Mouse (Mus musculus): ENCODE data around the gene Immp2l. TPM values are rescaled to one million over a fixed set of nuclear protein-coding genes. Genes with fewer than 3 reads are reported as not detected.

Gene Immp2l
- polyA plus RNA-seq, 2 experiments, result 6.9 to 10.6 TPM

GRCm38 (mm10) chr12:41170051-41170450 lies 146.2 kb downstream of the Immp2l start:
- Histone ChIP-seq H3K27ac (replicated peaks; ENCODE audit: low read depth, low read length) (no peak overlapping the region), H3K4me3 (replicated peaks; ENCODE audit: low read length) (no peak overlapping the region), H3K36me3 (ENCODE audit: control insufficient read depth, insufficient read depth, low read length) (no peaks in the 10 kb centered on the region), H3K9ac (ENCODE audit: low read depth, low read length, severe bottlenecking) (no peak overlapping the region), H3K4me1 (ENCODE audit: control insufficient read depth, insufficient read depth, low read length) (no peaks in the 10 kb centered on the region), H3K4me2 (replicated peaks; ENCODE audit: low read depth, low read length, severe bottlenecking) (no peak overlapping the region), H3K27me3 (ENCODE audit: control insufficient read depth, insufficient read depth, low read length) (no peaks in the 10 kb centered on the region), H3K9me3 (ENCODE audit: control insufficient read depth, low read length) (no peaks in the 10 kb centered on the region)
- ATAC-seq (ENCODE audit: low FRiP score, low read depth), result no peak
- DNase-seq (ENCODE audit: low spot score), result no peak
- 83% methylated on average over 1 of the region's 1 CpGs for WGBS
- TF ChIP-seq POLR2A (IDR thresholded peaks at IDR 0.05; ENCODE audit: borderline replicate concordance, extremely low read depth, insufficient read depth, insufficient read length), result no peak

DNA sequence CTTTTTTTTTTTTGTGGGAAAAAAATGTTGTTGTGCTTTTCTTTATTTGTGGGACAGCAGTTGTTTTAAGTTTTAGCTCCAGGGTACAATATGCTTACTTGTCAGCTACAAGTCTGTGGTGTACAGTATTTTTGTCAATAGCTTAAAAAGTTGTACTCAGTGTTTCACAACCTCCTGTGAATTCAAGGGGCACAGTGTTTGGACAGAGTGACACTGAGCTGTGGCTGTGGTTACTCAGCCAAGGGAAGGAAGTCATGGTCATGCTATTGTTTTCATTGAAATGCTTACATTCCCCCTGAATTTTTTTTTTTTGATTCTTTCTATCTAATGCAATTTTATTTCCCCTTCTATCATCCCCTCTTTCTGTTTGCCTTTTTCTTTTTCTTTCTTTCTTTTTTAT lies 159.0 kb downstream of the Immp2l start:
- H3K9ac ChIP-seq (ENCODE audit: low read depth, low read length, severe bottlenecking), result no peak overlapping the region
- ATAC-seq (ENCODE audit: low FRiP score, low read depth), result no peak

DNA sequence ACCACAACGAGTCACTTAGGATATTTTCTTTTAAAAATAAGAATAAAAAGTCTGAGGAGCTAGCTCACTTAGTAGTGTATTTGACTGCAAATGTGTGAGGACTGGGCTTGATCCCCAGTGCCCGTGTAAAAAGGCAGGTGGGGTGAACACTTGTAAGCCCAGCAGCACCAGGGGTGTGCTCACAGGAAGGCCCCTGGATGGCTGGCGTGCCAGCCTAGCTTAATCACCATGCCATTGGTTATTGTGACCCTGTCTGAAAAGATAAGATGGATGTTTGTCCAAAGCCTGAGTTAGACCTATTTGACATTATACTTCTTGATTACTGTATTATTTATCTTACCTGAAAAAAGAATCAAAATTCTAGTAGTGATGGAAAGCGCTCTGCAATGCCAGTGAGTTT lies 161.2 kb downstream of the Immp2l start:
- H3K4me1 ChIP-seq (ENCODE audit: control insufficient read depth, insufficient read depth, low read length), result no peaks in the 10 kb centered on the region
- no peak overlapping the region for H3K27ac ChIP-seq (replicated peaks; ENCODE audit: low read depth, low read length)
- no peaks in the 10 kb centered on the region for H3K27me3 ChIP-seq (ENCODE audit: control insufficient read depth, insufficient read depth, low read length)
- H3K9ac ChIP-seq (ENCODE audit: low read depth, low read length, severe bottlenecking), result no peak overlapping the region
- 73% methylated on average over 4 of the region's 4 CpGs for WGBS
- TF ChIP-seq POLR2A (IDR thresholded peaks at IDR 0.05; ENCODE audit: borderline replicate concordance, extremely low read depth, insufficient read depth, insufficient read length), result no peak
- no peaks in the 10 kb centered on the region for H3K9me3 ChIP-seq (ENCODE audit: control insufficient read depth, low read length)
- no peaks in the 10 kb centered on the region for H3K36me3 ChIP-seq (ENCODE audit: control insufficient read depth, insufficient read depth, low read length)
- no peak overlapping the region for H3K4me3 ChIP-seq (replicated peaks; ENCODE audit: low read length)
- no peak for ATAC-seq (ENCODE audit: low FRiP score, low read depth)
- no peak overlapping the region for H3K4me2 ChIP-seq (replicated peaks; ENCODE audit: low read depth, low read length, severe bottlenecking)
- no peak for DNase-seq (ENCODE audit: low spot score)

More for the DNA sequence above, 159.0 kb downstream of the Immp2l start:
- H3K4me3 ChIP-seq (replicated peaks; ENCODE audit: low read length), result no peak overlapping the region
- no peaks in the 10 kb centered on the region for H3K36me3 ChIP-seq (ENCODE audit: control insufficient read depth, insufficient read depth, low read length)
- DNase-seq (ENCODE audit: low spot score), result no peak
- no peak overlapping the region for H3K4me2 ChIP-seq (replicated peaks; ENCODE audit: low read depth, low read length, severe bottlenecking)
- H3K4me1 ChIP-seq (ENCODE audit: control insufficient read depth, insufficient read depth, low read length), result no peaks in the 10 kb centered on the region
- no peaks in the 10 kb centered on the region for H3K27me3 ChIP-seq (ENCODE audit: control insufficient read depth, insufficient read depth, low read length)
- H3K9me3 ChIP-seq (ENCODE audit: control insufficient read depth, low read length), result no peaks in the 10 kb centered on the region
- TF ChIP-seq POLR2A (IDR thresholded peaks at IDR 0.05; ENCODE audit: borderline replicate concordance, extremely low read depth, insufficient read depth, insufficient read length), result no peak
- H3K27ac ChIP-seq (replicated peaks; ENCODE audit: low read depth, low read length), result no peak overlapping the region

- H3K36me3 ChIP-seq (ENCODE audit: control insufficient read depth, insufficient read depth, low read length), result no peaks in the 10 kb centered on the region
- H3K9ac ChIP-seq (ENCODE audit: low read depth, low read length, severe bottlenecking), result no peak overlapping the region
- ATAC-seq (ENCODE audit: low FRiP score, low read depth) (no peak), DNase-seq (ENCODE audit: low spot score) (no peak)
- no peak for TF ChIP-seq POLR2A (IDR thresholded peaks at IDR 0.05; ENCODE audit: borderline replicate concordance, extremely low read depth, insufficient read depth, insufficient read length)
- no peak overlapping the region for H3K27ac ChIP-seq (replicated peaks; ENCODE audit: low read depth, low read length)
- no peak overlapping the region for H3K4me3 ChIP-seq (replicated peaks; ENCODE audit: low read length)
- H3K9me3 ChIP-seq (ENCODE audit: control insufficient read depth, low read length), result no peaks in the 10 kb centered on the region
- 94% methylated on average over 6 of the region's 6 CpGs for WGBS
- H3K4me1 ChIP-seq (ENCODE audit: control insufficient read depth, insufficient read depth, low read length), result no peaks in the 10 kb centered on the region
- H3K27me3 ChIP-seq (ENCODE audit: control insufficient read depth, insufficient read depth, low read length), result no peaks in the 10 kb centered on the region
- no peak overlapping the region for H3K4me2 ChIP-seq (replicated peaks; ENCODE audit: low read depth, low read length, severe bottlenecking)
Observed at GRCm38 (mm10) chr12:41185509-41185908, 161.6 kb downstream of the Immp2l start.

- Histone ChIP-seq H3K9me3 (ENCODE audit: control insufficient read depth, low read length) (no peaks in the 10 kb centered on the region), H3K27me3 (ENCODE audit: control insufficient read depth, insufficient read depth, low read length) (no peaks in the 10 kb centered on the region), H3K9ac (ENCODE audit: low read depth, low read length, severe bottlenecking) (no peak overlapping the region), H3K36me3 (ENCODE audit: control insufficient read depth, insufficient read depth, low read length) (no peaks in the 10 kb centered on the region), H3K4me2 (replicated peaks; ENCODE audit: low read depth, low read length, severe bottlenecking) (no peak overlapping the region), H3K4me3 (replicated peaks; ENCODE audit: low read length) (no peak overlapping the region), H3K27ac (replicated peaks; ENCODE audit: low read depth, low read length) (no peak overlapping the region), H3K4me1 (ENCODE audit: control insufficient read depth, insufficient read depth, low read length) (no peaks in the 10 kb centered on the region)
- no peak for TF ChIP-seq POLR2A (IDR thresholded peaks at IDR 0.05; ENCODE audit: borderline replicate concordance, extremely low read depth, insufficient read depth, insufficient read length)
- no peak for ATAC-seq (ENCODE audit: low FRiP score, low read depth)
- WGBS, result 89% methylated on average over 3 of the region's 3 CpGs
- no peak for DNase-seq (ENCODE audit: low spot score)
Observed at GRCm38 (mm10) chr12:41192829-41193228, 168.9 kb downstream of the Immp2l start.

- no peak overlapping the region for H3K4me2 ChIP-seq (replicated peaks; ENCODE audit: low read depth, low read length, severe bottlenecking)
- H3K9me3 ChIP-seq (ENCODE audit: control insufficient read depth, low read length), result no peaks in the 10 kb centered on the region
Observed at GRCm38 (mm10) chr12:41196374-41196773, 172.5 kb downstream of the Immp2l start.

More at GRCm38 (mm10) chr12:41196374-41196773, 172.5 kb downstream of the Immp2l start:
- ATAC-seq (ENCODE audit: low FRiP score, low read depth), result no peak
- H3K4me3 ChIP-seq (replicated peaks; ENCODE audit: low read length), result no peak overlapping the region
- no peaks in the 10 kb centered on the region for H3K36me3 ChIP-seq (ENCODE audit: control insufficient read depth, insufficient read depth, low read length)
- 79% methylated on average over 2 of the region's 2 CpGs for WGBS
- no peaks in the 10 kb centered on the region for H3K4me1 ChIP-seq (ENCODE audit: control insufficient read depth, insufficient read depth, low read length)
- TF ChIP-seq POLR2A (IDR thresholded peaks at IDR 0.05; ENCODE audit: borderline replicate concordance, extremely low read depth, insufficient read depth, insufficient read length), result no peak
- no peak overlapping the region for H3K9ac ChIP-seq (ENCODE audit: low read depth, low read length, severe bottlenecking)
- no peak for DNase-seq (ENCODE audit: low spot score)
- H3K27ac ChIP-seq (replicated peaks; ENCODE audit: low read depth, low read length), result no peak overlapping the region
- H3K27me3 ChIP-seq (ENCODE audit: control insufficient read depth, insufficient read depth, low read length), result no peaks in the 10 kb centered on the region

Data from limb, embryonic 14.5 days (tissue).